Mouse (Mus musculus): ENCODE measurements around the gene Btg1-ps1.
"Not testable (repeated sequence)": the region's sequence is repeated elsewhere in the genome, so short reads cannot be mapped to it uniquely, and the experiment has no call there.

Btg1-ps1 gene

DNA sequence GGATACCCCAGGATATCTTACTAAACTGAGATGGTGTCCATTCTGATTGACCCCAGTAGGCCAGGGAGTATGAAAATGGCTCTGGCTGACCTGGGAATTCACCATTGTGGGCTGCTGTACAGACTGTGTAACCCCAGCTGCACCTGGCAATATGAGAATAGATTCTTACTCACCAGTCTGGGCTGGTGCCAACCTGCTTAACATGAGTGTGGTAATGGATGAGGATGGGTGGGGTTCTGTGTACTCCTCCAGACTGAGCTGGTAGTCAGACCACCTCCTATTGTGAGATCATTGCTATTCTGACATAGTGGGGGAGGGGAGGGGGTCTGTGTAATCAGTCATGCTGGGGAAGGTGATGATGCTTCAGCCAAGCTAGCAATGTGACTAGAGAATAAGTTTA, at the start of gene Btg1-ps1:
TSS of gene Btg1-ps1 (minus strand) at position 219 of the 400 bp plus-strand sequence.
- DNase-seq (ENCODE audit: low spot score): not testable (repeated sequence)

DNA sequence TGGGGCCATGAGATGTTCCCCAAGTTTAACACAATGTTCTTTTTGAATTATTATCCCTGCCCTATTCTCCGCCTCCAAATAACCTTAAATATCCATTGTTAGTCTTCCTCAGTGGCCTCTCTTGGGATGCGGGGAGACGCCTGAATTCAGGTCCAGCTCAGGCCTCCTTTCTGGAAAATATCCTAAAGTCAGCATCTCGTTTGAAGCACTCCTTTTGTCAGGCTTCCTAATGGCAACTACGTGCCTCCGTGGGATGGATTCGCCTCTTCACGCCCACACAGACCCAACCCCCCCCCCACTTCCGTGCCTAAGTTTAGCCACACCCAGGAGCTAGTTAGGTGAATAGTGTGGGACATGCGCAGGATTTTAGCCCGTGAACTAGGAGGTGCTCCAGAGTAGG, 47.6 kb upstream of the Btg1-ps1 start, which contains the start of gene Rhox10:
TSS of gene Rhox10 (plus strand) at position 301 of the 400 bp plus-strand sequence.
- no peak for DNase-seq (ENCODE audit: low spot score)

DNA sequence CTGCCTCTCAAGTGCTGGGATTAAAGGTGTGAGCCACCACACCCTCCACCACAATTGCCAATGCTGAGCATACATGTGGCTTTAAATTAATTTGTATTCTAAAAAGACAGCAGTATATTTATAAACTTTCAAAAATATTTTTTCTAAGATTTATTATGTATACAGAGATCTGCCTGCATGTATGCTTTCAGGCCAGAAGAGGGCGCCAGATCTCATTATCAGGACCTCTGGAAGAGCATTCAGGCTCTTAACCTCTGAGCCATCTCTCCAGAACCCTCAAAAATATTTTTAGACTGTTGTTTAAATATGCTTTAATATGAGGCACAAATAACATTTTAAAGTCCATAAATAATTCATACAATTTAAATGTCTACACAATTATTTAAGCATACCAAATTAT, 42.9 kb upstream of the Btg1-ps1 start:
- peak; percentile 16 for DNase-seq (ENCODE audit: low spot score)

DNA sequence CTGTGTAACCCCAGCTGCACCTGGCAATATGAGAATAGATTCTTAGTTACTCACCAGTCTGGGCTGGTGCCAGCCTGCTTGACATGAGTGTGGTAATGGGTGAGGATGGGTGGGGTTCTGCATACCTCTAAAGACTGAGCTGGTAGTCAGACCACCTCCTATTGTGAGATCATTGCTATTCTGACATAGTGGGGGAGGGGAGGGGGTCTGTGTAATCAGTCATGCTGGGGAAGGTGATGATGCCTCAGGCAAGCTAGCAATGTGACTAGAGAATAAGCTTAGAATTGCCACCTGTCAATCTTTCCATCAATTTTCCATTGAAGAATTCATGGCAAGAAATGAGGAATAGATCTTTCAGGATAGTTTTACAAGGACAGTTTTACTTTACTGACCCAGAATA, 24.4 kb upstream of the Btg1-ps1 start, which contains the start of gene Btg1-ps2:
TSS of gene Btg1-ps2 (minus strand) at position 101 of the 400 bp plus-strand sequence.
- DNase-seq (ENCODE audit: low spot score): not testable (repeated sequence)

DNA sequence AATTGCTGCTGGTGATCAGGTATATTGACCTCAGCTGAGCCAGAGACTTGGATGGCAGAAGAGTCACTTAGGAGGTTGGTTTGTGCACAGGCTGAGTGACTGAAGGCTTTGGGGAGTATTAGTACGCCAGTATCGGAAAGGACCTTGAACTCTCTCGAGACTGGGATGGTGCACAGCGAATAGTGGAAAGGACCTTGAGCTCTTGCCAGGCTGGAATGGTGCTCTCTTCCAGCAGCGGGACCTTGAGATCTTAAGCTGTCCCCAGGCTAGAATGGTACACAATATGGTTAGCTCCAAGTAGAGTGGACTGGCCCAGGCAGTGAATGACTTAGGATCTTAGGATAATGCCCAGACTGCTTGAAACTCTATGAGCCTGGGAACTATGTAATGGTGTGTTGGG, 21.1 kb upstream of the Btg1-ps1 start:
- no peak for DNase-seq (ENCODE audit: low spot score)

DNA sequence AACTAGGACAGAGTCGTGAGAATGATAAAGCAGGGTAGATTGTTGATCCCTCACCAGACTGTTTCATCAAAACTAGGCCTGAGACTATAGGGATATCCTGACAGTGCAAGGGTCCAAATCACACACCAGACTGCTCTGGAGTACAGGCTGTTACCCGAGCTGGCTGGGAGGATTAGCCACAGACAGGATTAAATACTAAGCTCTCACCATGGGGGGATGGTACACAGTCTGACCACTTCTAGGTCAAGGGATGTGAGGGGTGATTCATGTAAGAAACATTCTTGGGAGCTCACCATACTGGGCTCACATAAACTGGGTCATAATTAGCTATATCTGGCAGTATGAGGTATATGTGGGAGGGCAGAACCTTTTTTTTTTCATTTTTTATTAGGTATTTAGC, 15.2 kb upstream of the Btg1-ps1 start:
- no peak for DNase-seq (ENCODE audit: low spot score)

DNA sequence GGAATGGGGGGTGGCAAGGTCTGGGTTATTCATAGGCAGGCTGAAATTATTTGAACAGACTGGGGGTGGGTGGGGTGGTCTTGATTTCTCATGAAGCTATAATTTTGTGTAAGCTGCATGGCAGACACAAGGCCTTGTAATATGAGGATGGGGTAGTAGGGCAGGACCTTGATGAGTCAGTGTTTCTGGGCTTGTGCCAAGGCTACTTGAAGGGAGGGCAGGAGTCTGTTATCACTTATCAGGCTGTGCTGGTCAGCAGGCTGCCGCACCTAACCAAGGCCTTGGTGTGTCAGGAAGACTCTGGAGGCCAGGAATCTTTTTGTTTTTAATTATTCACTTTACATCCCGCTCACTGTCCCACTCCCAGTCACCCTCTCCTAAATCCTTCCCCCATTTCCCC, 9.9 kb downstream of the Btg1-ps1 start:
- no peak for DNase-seq (ENCODE audit: low spot score)
